Mouse (Mus musculus) olfactory bulb, adult 2 months (tissue): ENCODE measurements at regions not wholly inside any gene's neighbourhood (a gene's known extent, or its start where the extent isn't known, plus 50 kb on each side); places are given as distances from the start of the nearest gene placed in this dataset.

ENCODE experiments used
- CTCF ChIP-seq: fragments of 200-500 bp; IDR thresholded peaks from 2 replicates; pipeline ENCODE4 v1.5.1; 2012; ENCODE audit warnings: low read depth, mild to moderate bottlenecking, low read length, moderate library complexity; ENCODE audit not compliant: insufficient read depth
- POLR2A ChIP-seq: fragments of 200-500 bp; IDR thresholded peaks from 2 replicates; pipeline ENCODE4 v1.6.1; 2012; ENCODE audit warnings: mild to moderate bottlenecking, low read depth, low read length, moderate library complexity; ENCODE audit not compliant: insufficient read depth

GRCm38 (mm10) chr9:32936462-32936861 lies 300.4 kb downstream of the Ets1 start:
- TF ChIP-seq CTCF (no peak), POLR2A (no peak)
